Mouse (Mus musculus) ES-Bruce4 (cell line): ENCODE data around the gene Tmbim6. TPM values are rescaled to one million over a fixed set of nuclear protein-coding genes. Genes with fewer than 3 reads are reported as not detected.

Experiments
- H3K27ac ChIP-seq: 2 replicates; pipeline ENCODE4 v1.5.1; 2012; ENCODE audit warnings: low read length, inconsistent platforms; ENCODE audit not compliant: insufficient read depth
- H3K27me3 ChIP-seq: 2 replicates; pipeline ENCODE4 v1.6.1; 2012; ENCODE audit warnings: mild to moderate bottlenecking, low read length, inconsistent platforms; ENCODE audit not compliant: control insufficient read depth, poor library complexity, insufficient read depth, severe bottlenecking
- H3K36me3 ChIP-seq: 2 replicates; pipeline ENCODE4 v1.6.1; 2012; ENCODE audit warnings: inconsistent platforms, mild to moderate bottlenecking, low read length, moderate library complexity; ENCODE audit not compliant: control insufficient read depth, poor library complexity, insufficient read depth, severe bottlenecking
- H3K4me1 ChIP-seq: one replicate; pipeline ENCODE4 v1.8.1; 2011; ENCODE audit warnings: low read length; ENCODE audit not compliant: control insufficient read depth, insufficient read depth
- H3K4me3 ChIP-seq: 2 replicates; pipeline ENCODE4 v1.5.1; 2011; ENCODE audit warnings: low read depth, mild to moderate bottlenecking, low read length
- H3K9ac ChIP-seq: 2 replicates; pipeline ENCODE4 v1.6.1; 2012; ENCODE audit warnings: low read depth, mild to moderate bottlenecking, inconsistent platforms; ENCODE audit not compliant: poor library complexity, severe bottlenecking
- H3K9me3 ChIP-seq: replicated peaks from 2 replicates; pipeline ENCODE4 v1.6.1; 2012; ENCODE audit warnings: mild to moderate bottlenecking, low read length, inconsistent platforms; ENCODE audit not compliant: control insufficient read depth, poor library complexity, insufficient read depth, severe bottlenecking
- CTCF ChIP-seq: IDR thresholded peaks from one replicate; pipeline ENCODE4 v1.8.1; 2011; ENCODE audit warnings: low read depth, low read length
- EP300 ChIP-seq: IDR thresholded peaks from 2 replicates; pipeline ENCODE4 v1.6.1; 2011; ENCODE audit warnings: low read depth, low read length; ENCODE audit not compliant: insufficient read depth
- POLR2A ChIP-seq: IDR thresholded peaks from one replicate; pipeline ENCODE4 v1.8.1; 2011; ENCODE audit warnings: low read length; ENCODE audit not compliant: insufficient read depth
- polyA plus RNA-seq: library from polyadenylated mRNA; stranded (reverse); fragments of >200 nt; gene quantifications from 2 replicates; pipeline ENCODE4 v1.2.4, GENCODE M21; 2011; ENCODE audit warnings: low read depth; ENCODE audit not compliant: missing spikeins, insufficient read depth, insufficient read length

Gene Tmbim6
- polyA plus RNA-seq, 1 experiment: 429 TPM

DNA sequence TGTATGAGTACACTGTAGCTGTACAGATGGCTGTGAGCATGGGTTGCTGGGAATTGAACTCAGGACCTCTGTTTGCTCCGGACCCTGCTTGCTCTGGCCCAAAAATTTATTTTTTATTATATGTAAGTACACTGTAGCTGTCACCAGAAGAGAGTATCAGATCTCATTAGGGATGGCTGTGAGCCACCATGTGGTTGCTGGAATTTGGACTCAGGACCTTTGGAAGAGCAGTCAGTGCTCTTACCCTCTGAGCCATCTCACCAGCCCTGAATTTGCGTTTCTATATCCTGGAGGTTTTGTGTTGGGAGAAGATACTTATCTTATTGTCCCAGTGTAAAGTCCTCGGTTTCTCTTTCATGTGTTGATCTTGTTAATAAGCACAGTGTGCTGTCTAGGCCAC lies 5.9 kb upstream of the Tmbim6 start:
- TF ChIP-seq POLR2A (no peak), CTCF (no peak), EP300 (no peak)
- H3K4me1 ChIP-seq: no peaks in the 10 kb centered on the region

GRCm38 (mm10) chr15:99387976-99388375 lies 4.7 kb upstream of the Tmbim6 start:
- no peak overlapping the region for H3K9ac ChIP-seq
- TF ChIP-seq CTCF: no peak
- no peak overlapping the region for H3K27ac ChIP-seq
- no peaks in the 10 kb centered on the region for H3K9me3 ChIP-seq
- H3K27me3 ChIP-seq: no peaks in the 10 kb centered on the region
- H3K4me3 ChIP-seq: no peak overlapping the region
- H3K4me1 ChIP-seq: no peaks in the 10 kb centered on the region
- no peaks in the 10 kb centered on the region for H3K36me3 ChIP-seq

More for the DNA sequence above, 5.9 kb upstream of the Tmbim6 start:
- H3K36me3 ChIP-seq: no peaks in the 10 kb centered on the region
- no peak overlapping the region for H3K4me3 ChIP-seq
- H3K27me3 ChIP-seq: no peaks in the 10 kb centered on the region
- H3K9me3 ChIP-seq: no peaks in the 10 kb centered on the region
- no peak overlapping the region for H3K9ac ChIP-seq
- H3K27ac ChIP-seq: no peak overlapping the region

DNA sequence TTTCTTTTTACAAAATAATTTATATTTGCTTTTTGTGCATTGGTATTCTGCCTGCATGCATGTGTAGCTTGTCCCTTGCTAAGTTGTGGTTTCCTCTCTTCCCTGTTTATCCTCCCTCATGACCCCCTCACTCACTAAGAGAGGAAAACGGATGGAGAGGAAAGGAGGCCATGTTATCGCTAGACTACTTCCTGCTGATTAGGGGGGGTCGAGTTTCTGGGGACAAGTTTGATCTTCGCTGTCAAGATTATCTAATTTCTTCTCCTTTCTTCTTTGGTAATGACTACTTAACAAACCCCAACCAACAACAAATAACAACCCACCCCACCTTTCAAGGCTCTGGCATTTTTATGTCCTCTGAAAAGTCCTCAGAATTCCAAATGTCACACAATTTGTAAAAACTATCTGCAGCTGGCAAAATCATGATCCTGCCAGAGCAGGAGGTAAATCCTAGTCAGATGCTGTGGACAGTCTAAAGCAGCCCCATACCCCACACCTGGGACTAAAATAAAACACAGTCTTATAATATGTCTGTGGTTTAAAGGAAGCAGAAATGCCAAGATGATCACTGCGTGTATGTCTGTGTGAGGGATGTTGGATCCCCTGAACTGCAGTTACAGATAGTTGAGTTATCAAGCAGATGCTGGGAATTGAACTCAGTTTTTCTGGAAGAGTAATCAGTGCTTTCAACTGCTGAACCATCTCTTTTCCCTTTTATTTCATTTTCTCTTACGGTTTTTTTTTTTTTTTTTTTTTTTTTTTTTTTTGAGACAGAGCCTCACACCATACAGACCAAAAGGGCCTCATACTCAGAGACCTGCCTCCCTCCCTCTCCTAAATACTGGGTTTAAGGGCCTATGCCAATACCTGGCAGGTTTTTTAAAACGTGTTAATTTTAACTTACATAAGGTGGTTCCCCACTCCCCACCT lies 1.9 kb upstream of the Tmbim6 start:
- no peaks in the 10 kb centered on the region for H3K4me1 ChIP-seq
- no peak overlapping the region for H3K27ac ChIP-seq
- no peak overlapping the region for H3K9ac ChIP-seq
- H3K27me3 ChIP-seq: no peaks in the 10 kb centered on the region
- no peak overlapping the region for H3K4me3 ChIP-seq
- no peaks in the 10 kb centered on the region for H3K36me3 ChIP-seq
- no peak for TF ChIP-seq POLR2A
- no peak for TF ChIP-seq CTCF
- H3K9me3 ChIP-seq: no peaks in the 10 kb centered on the region

DNA sequence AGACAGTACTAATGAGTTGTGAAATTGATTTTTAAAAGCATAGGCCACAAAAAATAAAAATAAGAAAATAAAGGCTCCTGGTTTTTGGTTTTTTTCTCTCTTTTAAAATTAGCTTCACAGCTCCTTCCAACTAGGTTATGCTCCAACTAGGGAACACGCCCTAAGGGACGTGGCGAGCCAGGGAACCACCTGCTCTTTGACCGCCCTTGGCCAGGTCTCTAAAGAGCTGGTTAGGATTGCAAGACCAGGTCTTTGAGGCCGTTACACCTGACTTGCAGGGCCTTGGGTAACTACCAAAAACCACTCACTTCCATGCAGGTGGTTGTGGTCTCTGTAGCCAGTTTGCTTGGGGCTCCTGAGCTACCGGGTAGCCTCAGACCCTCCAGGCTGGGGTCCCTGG lies 707 bp upstream of the Tmbim6 start:
- H3K4me3 ChIP-seq: peak overlapping the region; percentile 45
- H3K27me3 ChIP-seq: no peaks in the 10 kb centered on the region
- no peaks in the 10 kb centered on the region for H3K4me1 ChIP-seq
- peak overlapping the region; percentile 50; the same call in 1 of the 2 replicates for H3K9ac ChIP-seq
- no peak overlapping the region for H3K27ac ChIP-seq
- TF ChIP-seq CTCF (no peak), POLR2A (no peak), EP300 (no peak)
- no peaks in the 10 kb centered on the region for H3K9me3 ChIP-seq
- no peaks in the 10 kb centered on the region for H3K36me3 ChIP-seq

DNA sequence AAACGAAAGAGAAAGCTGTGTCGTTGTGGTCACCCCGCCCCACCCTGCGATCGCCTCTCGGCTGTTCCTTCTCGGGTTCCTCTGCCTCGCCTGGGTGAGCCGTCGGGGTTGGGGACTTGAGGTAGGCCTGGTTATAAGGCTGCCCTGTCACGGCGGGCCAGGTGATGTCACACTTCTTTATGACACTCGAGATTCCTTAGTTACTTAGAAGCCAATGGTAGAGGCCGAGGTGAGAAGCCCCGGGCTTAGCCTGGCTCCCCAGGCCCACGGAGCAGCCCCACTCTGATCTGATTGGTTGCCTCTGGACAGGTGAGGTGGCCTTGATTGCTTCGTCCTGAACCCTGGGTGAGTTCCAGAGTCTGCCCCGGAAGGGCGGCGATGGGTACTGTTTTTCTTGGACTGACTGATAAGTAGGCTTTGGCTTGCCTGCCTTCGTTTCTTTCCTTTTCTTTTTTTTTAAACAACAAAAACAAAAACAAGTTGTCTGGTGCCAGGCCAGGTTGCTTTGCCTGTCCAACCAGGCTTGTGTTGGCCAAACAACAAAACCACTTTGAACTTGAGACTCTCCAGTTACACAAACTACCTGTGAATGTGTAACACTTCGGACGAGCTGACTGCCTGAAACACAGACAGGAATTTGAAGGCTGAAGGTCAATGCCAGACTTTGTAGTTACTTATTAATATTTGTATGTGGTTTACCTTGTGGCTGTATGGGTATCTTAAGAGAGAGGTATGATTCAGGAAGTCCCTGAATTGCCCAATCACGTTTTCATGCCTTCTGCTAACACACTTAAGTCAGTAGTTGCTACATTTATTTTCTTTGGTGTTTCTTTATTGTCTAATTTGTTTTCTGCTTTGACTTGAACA lies 937 bp downstream of the Tmbim6 start:
- Histone ChIP-seq H3K27ac (no peak overlapping the region), H3K9ac (peak overlapping the region; percentile 71), H3K4me1 (no peaks in the 10 kb centered on the region), H3K27me3 (no peaks in the 10 kb centered on the region), H3K4me3 (peak overlapping the region; percentile 92), H3K36me3 (no peaks in the 10 kb centered on the region), H3K9me3 (no peaks in the 10 kb centered on the region)
- TF ChIP-seq CTCF: no peak

DNA sequence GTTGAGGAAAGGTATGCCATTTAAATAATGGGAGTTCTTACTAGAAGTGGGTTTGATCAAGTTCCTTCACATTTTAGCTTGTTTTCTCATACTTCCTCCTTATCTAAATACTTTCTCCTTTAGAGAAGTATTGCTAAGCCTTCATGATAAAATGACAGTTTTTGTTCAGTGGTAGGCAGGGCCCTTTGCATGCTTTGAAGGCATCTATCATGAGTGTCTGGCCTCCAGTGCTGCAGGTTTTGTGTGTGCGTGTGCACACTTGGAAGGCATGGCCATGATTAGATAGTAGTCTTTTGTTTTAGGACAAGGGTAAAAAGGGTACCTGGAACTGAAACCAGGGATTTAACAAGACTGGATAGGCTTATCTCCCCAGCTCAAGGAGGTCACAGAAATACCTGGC lies 3.8 kb downstream of the Tmbim6 start:
- no peak overlapping the region for H3K27ac ChIP-seq
- no peaks in the 10 kb centered on the region for H3K4me1 ChIP-seq
- no peaks in the 10 kb centered on the region for H3K27me3 ChIP-seq
- no peak overlapping the region for H3K4me3 ChIP-seq
- TF ChIP-seq EP300 (no peak), CTCF (no peak)
- H3K36me3 ChIP-seq: no peaks in the 10 kb centered on the region; the same call in 1 of the 2 replicates
- no peaks in the 10 kb centered on the region for H3K9me3 ChIP-seq
- no peak overlapping the region for H3K9ac ChIP-seq
